Mouse (Mus musculus): ENCODE results near the gene Nmnat1. TPM values are rescaled to one million over a fixed set of nuclear protein-coding genes. Genes with fewer than 3 reads are reported as not detected.
"Not testable (repeated sequence)": the region's sequence is repeated elsewhere in the genome, so short reads cannot be mapped to it uniquely, and the experiment has no call there.

Gene Nmnat1
- polyA plus RNA-seq, 1 experiment: 11.2 TPM

DNA sequence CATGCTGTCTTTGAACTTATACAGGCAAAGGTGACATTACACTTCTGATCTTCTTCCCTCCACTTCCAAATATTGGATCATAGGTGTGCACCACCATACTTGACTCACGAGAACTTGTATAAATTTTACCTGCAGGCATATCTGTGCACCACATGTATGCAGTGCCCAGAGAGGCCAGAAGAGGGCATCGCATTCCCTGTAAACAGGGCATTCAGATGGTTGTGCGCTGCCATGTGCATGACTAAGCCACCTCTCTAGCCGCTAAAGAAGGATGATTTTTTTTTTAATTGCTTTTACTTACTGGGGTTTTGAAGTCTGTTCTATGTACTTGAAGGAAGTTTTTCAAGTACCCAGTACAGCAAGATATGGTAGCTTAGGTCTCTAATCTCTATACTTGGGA lies 31.3 kb downstream of the Nmnat1 start:
- DNase-seq: peak; percentile 27 to 34
- 90% methylated on average over 4 of the region's 4 CpGs for WGBS
- Histone ChIP-seq H3K27me3 (ENCODE audit: control insufficient read depth, insufficient read depth, low read length) (no peaks in the 10 kb centered on the region), H3K27ac (ENCODE audit: insufficient read depth, low read length) (no peak overlapping the region), H3K4me3 (replicated peaks; ENCODE audit: insufficient read depth, low read depth, low read length) (no peak overlapping the region), H3K4me1 (ENCODE audit: control insufficient read depth, insufficient read depth, low read length) (peaks cover 9% of the 10 kb centered on the region; the same call in 1 of the 2 replicates)
- TF ChIP-seq CTCF (IDR thresholded peaks at IDR 0.05; ENCODE audit: borderline replicate concordance, insufficient read depth, low read depth, low read length) (peak; percentile 41; the same call in 1 of the 2 replicates), POLR2A (IDR thresholded peaks at IDR 0.05; ENCODE audit: borderline replicate concordance, insufficient read depth, low read length) (no peak)

DNA sequence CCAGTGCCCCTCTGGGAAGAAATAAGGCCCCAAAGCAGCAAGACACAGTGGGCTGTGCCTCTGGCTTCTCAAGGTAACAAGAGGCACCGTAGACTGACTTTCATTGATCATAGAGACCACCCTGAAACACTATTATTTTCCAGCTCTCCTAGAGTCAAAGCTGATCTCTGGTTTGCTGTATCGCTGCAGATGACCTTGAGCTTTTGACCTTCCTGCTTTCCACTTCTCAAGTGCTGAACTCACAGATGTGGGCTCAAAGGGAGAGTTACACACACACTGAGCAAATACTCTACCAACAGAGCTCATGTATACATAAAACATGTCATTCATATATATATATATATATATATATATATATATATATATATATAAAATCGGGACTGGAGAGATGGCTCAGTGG lies 34.4 kb downstream of the Nmnat1 start:
- Histone ChIP-seq H3K27me3 (ENCODE audit: control insufficient read depth, insufficient read depth, low read length) (no peaks in the 10 kb centered on the region), H3K4me3 (replicated peaks; ENCODE audit: insufficient read depth, low read depth, low read length) (no peak overlapping the region), H3K4me1 (ENCODE audit: control insufficient read depth, insufficient read depth, low read length) (peaks cover 11% of the 10 kb centered on the region), H3K27ac (ENCODE audit: insufficient read depth, low read length) (no peak overlapping the region)
- no peak for DNase-seq
- TF ChIP-seq CTCF (IDR thresholded peaks at IDR 0.05; ENCODE audit: borderline replicate concordance, insufficient read depth, low read depth, low read length) (no peak), POLR2A (IDR thresholded peaks at IDR 0.05; ENCODE audit: borderline replicate concordance, insufficient read depth, low read length) (no peak)
- WGBS: 89% methylated on average over 3 of the region's 3 CpGs

DNA sequence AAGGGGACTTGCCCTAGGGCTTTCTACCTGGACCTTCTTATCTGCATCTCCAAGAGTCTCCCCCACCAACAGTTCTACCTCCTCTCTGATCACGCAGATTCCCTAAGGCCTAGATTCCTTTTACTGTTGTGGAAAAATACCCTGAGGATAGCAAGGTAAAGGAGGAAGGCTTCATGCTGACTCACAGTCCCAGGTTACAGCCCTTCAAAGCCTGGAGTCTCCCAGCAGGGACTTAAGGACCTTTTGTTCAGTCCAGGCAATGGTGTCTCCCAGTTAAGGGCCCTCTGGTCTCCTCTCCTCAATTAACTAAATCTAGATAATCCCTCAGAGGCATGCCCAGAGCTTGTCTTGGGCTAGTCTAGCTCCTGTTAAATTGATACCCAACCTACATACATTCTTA lies 38.7 kb downstream of the Nmnat1 start:
- TF ChIP-seq POLR2A (IDR thresholded peaks at IDR 0.05; ENCODE audit: borderline replicate concordance, insufficient read depth, low read length) (no peak), CTCF (IDR thresholded peaks at IDR 0.05; ENCODE audit: borderline replicate concordance, insufficient read depth, low read depth, low read length) (no peak)
- Histone ChIP-seq H3K4me1 (ENCODE audit: control insufficient read depth, insufficient read depth, low read length) (peaks cover 4% of the 10 kb centered on the region), H3K27ac (ENCODE audit: insufficient read depth, low read length) (peak overlapping the region; percentile 80), H3K4me3 (replicated peaks; ENCODE audit: insufficient read depth, low read depth, low read length) (no peak overlapping the region), H3K27me3 (ENCODE audit: control insufficient read depth, insufficient read depth, low read length) (no peaks in the 10 kb centered on the region)
- DNase-seq: no peak
- 81% methylated on average over 1 of the region's 1 CpGs for WGBS

DNA sequence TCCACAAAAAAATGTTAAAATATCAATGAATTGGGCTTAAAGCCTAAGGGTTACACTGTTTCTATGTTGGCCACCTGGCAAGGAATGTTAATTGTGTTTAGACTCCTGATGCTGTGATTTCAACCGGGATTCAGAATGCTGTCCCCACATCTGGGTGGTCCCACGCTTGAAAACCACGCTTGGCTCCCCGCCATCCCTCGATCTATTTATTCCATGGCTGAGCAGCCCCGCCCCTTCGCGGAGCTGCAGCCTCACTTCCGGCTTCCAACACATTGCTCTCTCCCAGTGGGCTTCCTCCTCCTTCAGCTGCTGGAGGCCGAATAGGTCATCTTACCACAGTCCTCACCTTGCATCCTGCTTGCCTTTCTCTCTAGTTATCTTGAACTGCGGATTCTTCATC lies 39.1 kb downstream of the Nmnat1 start:
- peak; percentile 41 to 51 for DNase-seq

DNA sequence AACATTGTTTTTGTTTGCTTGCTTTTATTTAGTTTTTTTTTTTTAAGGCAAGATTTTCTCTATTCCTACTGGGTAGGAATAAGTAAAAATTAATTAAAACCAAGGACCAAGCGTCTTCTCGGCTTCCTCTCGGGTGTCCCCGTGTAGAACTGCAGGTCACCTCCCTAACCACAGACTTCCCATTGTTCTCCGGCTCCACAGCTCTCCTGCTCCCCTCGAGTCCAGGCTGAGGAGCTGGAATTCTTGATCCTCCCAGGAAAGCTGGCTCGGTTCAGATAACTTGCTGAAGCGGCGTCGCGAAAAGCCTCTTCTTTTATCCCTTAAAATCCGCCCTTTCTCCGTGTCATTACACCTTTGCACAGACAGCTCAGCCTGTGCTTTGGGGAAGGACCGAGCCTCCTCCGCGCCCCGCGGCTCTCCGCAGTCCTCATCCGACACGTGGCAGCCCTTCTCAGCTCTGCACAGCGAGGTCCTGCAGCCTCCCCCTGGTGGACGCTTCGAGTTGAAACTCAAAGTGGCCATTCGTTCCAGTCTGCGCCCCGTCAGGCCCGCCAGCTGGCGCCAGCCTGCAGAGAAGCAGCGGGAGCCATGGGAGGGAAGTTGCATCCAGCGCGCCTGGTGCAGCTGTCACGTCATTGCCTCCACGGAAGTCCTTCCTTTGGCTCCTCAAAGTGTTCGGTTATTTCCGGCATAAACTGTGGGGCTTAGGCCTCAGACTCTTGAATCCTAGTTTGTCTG lies 39.9 kb downstream of the Nmnat1 start:
- Histone ChIP-seq H3K4me3 (replicated peaks; ENCODE audit: insufficient read depth, low read depth, low read length) (peak overlapping the region; percentile 45), H3K27me3 (ENCODE audit: control insufficient read depth, insufficient read depth, low read length) (no peaks in the 10 kb centered on the region), H3K27ac (ENCODE audit: insufficient read depth, low read length) (peak overlapping the region; percentile 80), H3K4me1 (ENCODE audit: control insufficient read depth, insufficient read depth, low read length) (peaks cover 4% of the 10 kb centered on the region)
- DNase-seq: peak; percentile 91 to 93
- under 1% methylated on average over 36 of the region's 36 CpGs for WGBS
- TF ChIP-seq POLR2A (IDR thresholded peaks at IDR 0.05; ENCODE audit: borderline replicate concordance, insufficient read depth, low read length) (peak; percentile 43; the same call in 1 of the 2 replicates), CTCF (IDR thresholded peaks at IDR 0.05; ENCODE audit: borderline replicate concordance, insufficient read depth, low read depth, low read length) (peak; percentile 84)

More for the DNA sequence above, 39.1 kb downstream of the Nmnat1 start:
- 19% methylated on average over 11 of the region's 11 CpGs for WGBS
- TF ChIP-seq CTCF (IDR thresholded peaks at IDR 0.05; ENCODE audit: borderline replicate concordance, insufficient read depth, low read depth, low read length) (no peak), POLR2A (IDR thresholded peaks at IDR 0.05; ENCODE audit: borderline replicate concordance, insufficient read depth, low read length) (no peak)
- Histone ChIP-seq H3K4me1 (ENCODE audit: control insufficient read depth, insufficient read depth, low read length) (peaks cover 4% of the 10 kb centered on the region), H3K27ac (ENCODE audit: insufficient read depth, low read length) (peak overlapping the region; percentile 80), H3K27me3 (ENCODE audit: control insufficient read depth, insufficient read depth, low read length) (no peaks in the 10 kb centered on the region), H3K4me3 (replicated peaks; ENCODE audit: insufficient read depth, low read depth, low read length) (no peak overlapping the region)

DNA sequence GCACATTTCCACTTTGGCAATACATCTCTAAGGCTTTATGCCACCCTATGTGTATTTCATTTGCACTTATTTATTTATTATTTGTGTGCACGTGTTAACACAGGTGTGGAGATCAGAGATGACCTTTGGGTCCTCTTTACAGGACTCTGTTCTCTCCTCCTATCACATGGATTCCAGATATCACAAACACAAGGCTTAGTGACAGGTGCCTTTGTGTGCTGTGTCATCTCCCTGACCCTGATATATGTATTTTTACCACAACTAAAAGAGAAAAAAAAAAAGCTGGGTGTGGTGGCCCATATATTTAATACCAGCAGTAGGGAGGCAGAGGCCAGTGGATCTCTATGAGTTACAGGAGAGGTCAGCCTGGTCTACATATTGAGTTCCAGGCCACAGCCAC lies 40.5 kb downstream of the Nmnat1 start:
- TF ChIP-seq CTCF (IDR thresholded peaks at IDR 0.05; ENCODE audit: borderline replicate concordance, insufficient read depth, low read depth, low read length): no peak
- TF ChIP-seq POLR2A (IDR thresholded peaks at IDR 0.05; ENCODE audit: borderline replicate concordance, insufficient read depth, low read length): no peak
- DNase-seq: no peak
- WGBS: 38% methylated on average over 1 of the region's 1 CpGs
- Histone ChIP-seq H3K27ac (ENCODE audit: insufficient read depth, low read length) (no peak overlapping the region), H3K4me1 (ENCODE audit: control insufficient read depth, insufficient read depth, low read length) (peaks cover 4% of the 10 kb centered on the region), H3K27me3 (ENCODE audit: control insufficient read depth, insufficient read depth, low read length) (no peaks in the 10 kb centered on the region), H3K4me3 (replicated peaks; ENCODE audit: insufficient read depth, low read depth, low read length) (no peak overlapping the region)

DNA sequence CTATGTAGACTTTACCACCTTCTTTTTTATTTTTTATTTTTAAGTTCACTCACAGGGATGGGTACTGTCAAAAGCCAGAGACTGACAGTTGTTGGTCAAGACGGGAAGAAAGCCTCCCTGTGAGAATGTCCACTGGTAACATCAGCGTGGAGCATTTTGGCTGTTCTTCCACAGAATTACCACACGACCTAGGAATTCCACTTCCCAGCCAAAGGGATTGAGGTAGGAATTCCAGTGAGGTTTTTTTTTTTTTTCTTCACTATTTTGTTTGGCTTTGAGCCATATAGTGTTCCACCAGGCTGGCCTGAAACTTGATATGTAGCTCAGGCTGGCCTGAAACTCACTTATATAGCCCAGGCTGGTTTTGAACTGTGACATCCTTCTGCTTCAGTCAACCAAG lies 42.6 kb downstream of the Nmnat1 start:
- Histone ChIP-seq H3K4me3 (replicated peaks; ENCODE audit: insufficient read depth, low read depth, low read length) (no peak overlapping the region), H3K27ac (ENCODE audit: insufficient read depth, low read length) (no peak overlapping the region), H3K27me3 (ENCODE audit: control insufficient read depth, insufficient read depth, low read length) (no peaks in the 10 kb centered on the region), H3K4me1 (ENCODE audit: control insufficient read depth, insufficient read depth, low read length) (peaks cover 4% of the 10 kb centered on the region)
- DNase-seq: no peak
- TF ChIP-seq CTCF (IDR thresholded peaks at IDR 0.05; ENCODE audit: borderline replicate concordance, insufficient read depth, low read depth, low read length) (no peak), POLR2A (IDR thresholded peaks at IDR 0.05; ENCODE audit: borderline replicate concordance, insufficient read depth, low read length) (no peak)
- 59% methylated on average over 3 of the region's 3 CpGs for WGBS

DNA sequence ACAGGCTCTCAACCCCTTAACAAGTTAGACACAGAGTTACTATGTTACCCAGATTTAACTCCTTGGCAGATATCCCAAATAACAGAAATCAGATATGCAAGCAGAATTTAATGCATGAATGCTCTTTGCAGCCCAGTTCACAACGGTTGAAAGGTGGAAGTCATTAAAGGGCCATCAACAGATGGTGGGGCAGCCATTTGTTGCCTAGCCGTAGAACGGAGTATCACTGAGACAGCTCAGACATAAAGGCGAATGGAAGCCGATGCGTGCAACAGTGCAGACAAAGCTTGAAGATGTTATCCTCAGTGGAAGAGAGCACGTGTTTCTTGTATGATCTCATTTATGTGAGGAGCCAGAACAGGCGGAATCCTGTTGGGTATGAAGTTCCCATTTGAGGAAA lies 44.4 kb downstream of the Nmnat1 start:
- no peaks in the 10 kb centered on the region for H3K27me3 ChIP-seq (ENCODE audit: control insufficient read depth, insufficient read depth, low read length)
- DNase-seq: no peak
- no peak for TF ChIP-seq CTCF (IDR thresholded peaks at IDR 0.05; ENCODE audit: borderline replicate concordance, insufficient read depth, low read depth, low read length)
- H3K4me3 ChIP-seq (replicated peaks; ENCODE audit: insufficient read depth, low read depth, low read length): no peak overlapping the region
- no peak overlapping the region for H3K27ac ChIP-seq (ENCODE audit: insufficient read depth, low read length)
- no peaks in the 10 kb centered on the region for H3K4me1 ChIP-seq (ENCODE audit: control insufficient read depth, insufficient read depth, low read length)
- WGBS: 42% methylated on average over 8 of the region's 8 CpGs

- H3K4me1 ChIP-seq (ENCODE audit: control insufficient read depth, insufficient read depth, low read length); DNase-seq; H3K27me3 ChIP-seq (ENCODE audit: control insufficient read depth, insufficient read depth, low read length); H3K4me3 ChIP-seq (replicated peaks; ENCODE audit: insufficient read depth, low read depth, low read length); H3K27ac ChIP-seq (ENCODE audit: insufficient read depth, low read length): not testable (repeated sequence)
- WGBS: 94% methylated on average over 1 of the region's 1 CpGs
These were observed 53.1 kb downstream of the Nmnat1 start for GRCm38 (mm10) chr4:149431887-149432286.
